Mouse (Mus musculus): ENCODE data around the gene Plcb4.

GRCm38 (mm10) chr2:136003836-136004235, 345.0 kb downstream of the Plcb4 start:
- TF ChIP-seq CTCF (IDR thresholded peaks at IDR 0.05; ENCODE audit: extremely low read depth, insufficient read depth, low read length) (no peak), POLR2A (IDR thresholded peaks at IDR 0.05; ENCODE audit: extremely low read depth, insufficient read depth, low read length) (no peak)
